In the genomic region with DNA sequence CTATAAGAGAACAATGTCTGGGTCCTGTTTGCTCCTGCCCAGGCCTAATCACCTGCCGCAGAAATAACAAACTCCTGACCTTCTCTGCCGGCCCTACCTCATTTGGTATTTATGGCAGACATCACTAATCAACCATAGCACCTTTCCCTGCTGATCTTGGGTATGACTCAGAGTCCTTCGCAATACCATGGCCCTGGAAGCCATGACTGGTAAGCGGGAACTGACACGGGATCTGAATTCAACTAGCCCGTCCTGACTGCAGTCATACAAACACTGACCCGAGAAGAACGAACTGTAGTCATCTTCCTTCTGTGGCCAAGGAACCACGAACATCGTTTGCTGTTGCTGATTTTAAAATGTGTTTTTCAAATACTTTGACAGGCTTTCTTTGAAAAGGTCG, we compare ENCODE assay signal across 20 mouse cellular contexts.
A peak's percentile ranks its signal among the peaks of the same experiment; 100 is the strongest.
DNase-seq lines count a peak whose midpoint lies in the region; ATAC-seq lines count a peak whose summit lies in the region.
"Had no signal": no experiment of that assay in that cellular context is flagged by ENCODE, and none has a peak within 500 bp of the region (broad histone marks: within the 10 kb centered on the region; RNA-seq: fewer than 3 reads in every experiment).

No protein-coding gene starts in this region.

- ATAC-seq in granulocyte monocyte progenitor cell, adult 5-6 weeks (replicated peaks; ENCODE audit: poor library complexity, severe bottlenecking): peak; percentile 71
- ATAC-seq in megakaryocyte progenitor cell, adult 5-6 weeks (replicated peaks; ENCODE audit: poor library complexity): peak; percentile 44
- ATAC-seq: CD4-positive, CD25-positive, alpha-beta regulatory T cell, adult 4 months; forebrain, embryonic 13.5 days; forebrain, embryonic 15.5 days; forebrain, postnatal 0 days had no signal

- DNase-seq in heart, adult 11 months: peak; percentile 76
- DNase-seq in heart, adult 9 months (ENCODE audit: low spot score in 2 of 2): no peak
- DNase-seq in NIH3T3 (ENCODE audit: low read depth): peak; percentile 31
- no peak for DNase-seq in thymus, postnatal 14 days
- no peak for DNase-seq in heart, postnatal 25 days (ENCODE audit: low spot score)
- no peak for DNase-seq in frontal cortex, postnatal 14 days (ENCODE audit: low spot score in 2 of 2)
- DNase-seq: adrenal gland, postnatal 10 days; adrenal gland, postnatal 25 days; cerebellum, adult 11 months; cerebellum, adult 18-20 months; cerebellum, adult 8-10 months; cerebellum, adult 9-11 months; cerebellum, postnatal 14 days; cerebellum, postnatal 36 days; forebrain, postnatal 0 days had no signal

- intact Hi-C loops in heart, postnatal 25 days (cut with DNase I): no loop called here

Comparison
In these comparisons a context has a peak if more than half of its experiments do, and no peak if none do; other contexts are left out.
1. DNase-seq: peak in heart, adult 11 months (single experiment) and NIH3T3 (single experiment); none in heart, adult 9 months (0 of 2), thymus, postnatal 14 days (single experiment), heart, postnatal 25 days (single experiment) and frontal cortex, postnatal 14 days (0 of 2).